In the genomic region with DNA sequence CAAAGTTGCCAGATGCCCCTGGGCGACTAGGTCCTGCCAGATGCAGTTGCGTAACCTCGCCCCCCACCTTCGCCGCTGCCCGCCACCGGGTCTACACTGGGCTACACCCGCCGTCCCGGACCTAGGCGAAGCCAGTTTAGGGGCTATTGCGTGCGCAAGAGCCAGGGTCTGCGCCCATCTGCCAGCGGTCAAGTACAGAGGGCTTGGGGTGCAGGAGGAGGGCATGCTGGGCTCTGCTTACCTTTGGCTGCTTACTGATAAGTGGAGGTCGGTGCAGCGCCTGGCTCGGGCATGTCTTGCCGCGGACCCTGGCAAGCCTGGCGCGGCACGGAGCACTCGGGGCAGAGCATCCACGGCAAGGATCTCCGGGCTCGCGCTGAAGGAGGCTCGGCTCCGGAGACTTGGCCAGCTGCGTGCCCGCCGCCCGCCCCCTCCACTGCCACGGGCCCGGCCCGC, we compare ENCODE assay signal across 8 mouse cellular contexts. TPM values are rescaled to one million over a fixed set of nuclear protein-coding genes. Genes with fewer than 3 reads are reported as not detected.
A peak's percentile ranks its signal among the peaks of the same experiment; 100 is the strongest.
DNase-seq lines count a peak whose midpoint lies in the region; ATAC-seq and TF ChIP-seq lines count a peak whose summit lies in the region.

No protein-coding gene starts in this region.

- no peaks in the 10 kb centered on the region for H3K9me3 ChIP-seq in forebrain, embryonic 10.5 days
- H3K9me3 ChIP-seq in intestine, postnatal 0 days (ENCODE audit: control insufficient read depth), result no peaks in the 10 kb centered on the region
- no peaks in the 10 kb centered on the region for H3K9me3 ChIP-seq in midbrain, postnatal 0 days (ENCODE audit: low read length)

- no peak; the same call in 1 of the 2 replicates for ATAC-seq in intestine, postnatal 0 days
- ATAC-seq in midbrain, postnatal 0 days (ENCODE audit: low FRiP score), result peak; percentile 52; the same call in 1 of the 2 replicates

- peaks cover 28% of the 10 kb centered on the region for H3K4me1 ChIP-seq in forebrain, embryonic 10.5 days
- H3K4me1 ChIP-seq in intestine, postnatal 0 days (replicated peaks; ENCODE audit: control insufficient read depth, insufficient read depth, low read length), result no peaks in the 10 kb centered on the region
- peaks cover 6% of the 10 kb centered on the region; the same call in 1 of the 2 replicates for H3K4me1 ChIP-seq in midbrain, postnatal 0 days (ENCODE audit: insufficient read depth, low read length)

- no peak for TF ChIP-seq CTCF in intestine, postnatal 0 days (IDR thresholded peaks at IDR 0.05; ENCODE audit: low read depth)
- no peak for TF ChIP-seq CTCF in midbrain, postnatal 0 days (IDR thresholded peaks at IDR 0.05)

- 0% methylated on average over 34 of the region's 37 CpGs for WGBS in forebrain, embryonic 10.5 days
- 4% methylated on average over 37 of the region's 37 CpGs for WGBS in intestine, postnatal 0 days
- under 1% methylated on average over 30 of the region's 37 CpGs for WGBS in midbrain, postnatal 0 days

- peaks cover 43% of the 10 kb centered on the region for H3K27me3 ChIP-seq in forebrain, embryonic 10.5 days (ENCODE audit: poor library complexity, severe bottlenecking)
- peaks cover 20% of the 10 kb centered on the region for H3K27me3 ChIP-seq in intestine, postnatal 0 days (replicated peaks; ENCODE audit: control insufficient read depth, insufficient read depth, low read length)
- no peaks in the 10 kb centered on the region for H3K27me3 ChIP-seq in midbrain, postnatal 0 days (ENCODE audit: insufficient read depth, low read length)

- peak overlapping the region; percentile 63 for H3K4me3 ChIP-seq in forebrain, embryonic 10.5 days
- peak overlapping the region; percentile 43 for H3K4me3 ChIP-seq in intestine, postnatal 0 days (ENCODE audit: low read depth, low read length)
- H3K4me3 ChIP-seq in midbrain, postnatal 0 days (ENCODE audit: low read depth, low read length), result peak overlapping the region; percentile 72

- peak overlapping the region; percentile 72 for H3K27ac ChIP-seq in forebrain, embryonic 10.5 days
- H3K27ac ChIP-seq in intestine, postnatal 0 days (ENCODE audit: low read depth, low read length), result no peak overlapping the region
- peak overlapping the region; percentile 68 for H3K27ac ChIP-seq in midbrain, postnatal 0 days (ENCODE audit: low read depth, low read length)

- no peak overlapping the region for H3K9ac ChIP-seq in intestine, postnatal 0 days (ENCODE audit: low read depth, low read length)
- H3K9ac ChIP-seq in midbrain, postnatal 0 days (replicated peaks; ENCODE audit: low read length, poor library complexity, severe bottlenecking), result peak overlapping the region; percentile 65

- peak overlapping the region; percentile 84 for H3K4me2 ChIP-seq in intestine, postnatal 0 days (replicated peaks; ENCODE audit: low read depth)
- H3K4me2 ChIP-seq in midbrain, postnatal 0 days (ENCODE audit: low read depth, low read length, poor library complexity, severe bottlenecking), result peak overlapping the region; percentile 85

- no peaks in the 10 kb centered on the region for H3K36me3 ChIP-seq in forebrain, embryonic 10.5 days (replicated peaks)
- H3K36me3 ChIP-seq in intestine, postnatal 0 days (ENCODE audit: control insufficient read depth, insufficient read depth), result no peaks in the 10 kb centered on the region
- no peaks in the 10 kb centered on the region for H3K36me3 ChIP-seq in midbrain, postnatal 0 days (ENCODE audit: insufficient read depth, low read length)

- peak; percentile 11 for DNase-seq in kidney, postnatal 14 days
- DNase-seq in kidney, adult 18-20 months, result no peak
- DNase-seq in adrenal gland, postnatal 25 days, result peak; percentile 15
- peak; percentile 36 for DNase-seq in forebrain, embryonic 10.5 days (ENCODE audit: extremely low spot score, low spot score)
- DNase-seq in midbrain, postnatal 0 days (ENCODE audit: low spot score), result no peak
- no peak for DNase-seq in gastrocnemius, adult 8-10 months (ENCODE audit: low spot score in 2 of 2)
- no peak for DNase-seq in gastrocnemius, postnatal 25 days

RNA-seq across cellular contexts. Expression of gene Fam196a, which starts 0.7 kb away (rescaled TPM):
- total RNA-seq in adrenal gland, postnatal 25 days (2021), result 2.9 and 6.0 TPM in 2 replicates
- polyA plus RNA-seq in forebrain, embryonic 10.5 days (2016; fragmentation: Nextera tagmentation; extraction: Ambion mirVana), result 1.9 and 2.1 TPM in 2 replicates
- polyA plus RNA-seq in intestine, postnatal 0 days (2015; fragmentation: Nextera tagmentation; extraction: Ambion mirVana), result 0.55 and 0.80 TPM in 2 replicates
- total RNA-seq in midbrain, postnatal 0 days (2014; rRNA removed), result 27.5 and 31.9 TPM in 2 replicates
- polyA plus RNA-seq in midbrain, postnatal 0 days (2015; fragmentation: Nextera tagmentation; extraction: Ambion mirVana), result 10.5 and 10.9 TPM in 2 replicates
- not detected for total RNA-seq in gastrocnemius, adult 8-10 months (2022)
- under 1 TPM; 0.16 to 0.18 TPM for total RNA-seq in gastrocnemius, postnatal 25 days (2021)

Comparison
In these comparisons a context has a peak if more than half of its experiments do, and no peak if none do; other contexts are left out.
1. DNase-seq: peak in kidney, postnatal 14 days (single experiment), adrenal gland, postnatal 25 days (single experiment) and forebrain, embryonic 10.5 days (single experiment); none in kidney, adult 18-20 months (single experiment), midbrain, postnatal 0 days (single experiment), gastrocnemius, adult 8-10 months (0 of 2) and gastrocnemius, postnatal 25 days (single experiment).
2. Peak in every context shown above with its lines, with median percentiles within 50 percentile points of each other: H3K4me3 ChIP-seq.